In the genomic region with DNA sequence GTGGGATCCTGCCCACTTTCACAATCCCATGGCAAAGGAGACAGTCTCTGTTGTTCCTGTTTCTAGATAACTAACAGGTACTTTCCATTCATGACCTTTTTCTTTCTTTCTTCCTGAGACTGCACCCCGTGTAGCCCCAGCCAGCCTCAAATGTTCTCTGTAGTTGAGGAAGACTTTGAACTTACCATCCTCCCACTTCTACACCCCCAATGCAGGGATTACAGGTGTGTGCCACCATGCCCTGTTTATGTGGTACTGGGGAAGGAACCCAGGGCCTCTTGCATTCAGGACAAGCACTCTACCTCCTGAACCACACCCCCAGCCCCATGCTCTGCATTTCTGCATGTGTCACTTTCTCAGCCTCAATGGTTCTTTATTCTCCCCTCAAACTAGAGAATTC, we compare ENCODE assay signal across 25 mouse cellular contexts. TPM values are rescaled to one million over a fixed set of nuclear protein-coding genes. Genes with fewer than 3 reads are reported as not detected.
DNase-seq lines count a peak whose midpoint lies in the region; ATAC-seq lines count a peak whose summit lies in the region.
"Had no signal": no experiment of that assay in that cellular context is flagged by ENCODE, and none has a peak within 500 bp of the region (broad histone marks: within the 10 kb centered on the region; RNA-seq: fewer than 3 reads in every experiment).

No protein-coding gene starts in this region.

- no peak overlapping the region for H3K4me3 ChIP-seq in intestine, embryonic 15.5 days (replicated peaks)
- H3K4me3 ChIP-seq: erythroblast, embryonic 14.5 days; hindbrain, embryonic 12.5 days; limb, embryonic 10.5 days; limb, embryonic 15.5 days; liver, embryonic 13.5 days had no signal

- H3K4me1 ChIP-seq in intestine, embryonic 15.5 days (replicated peaks), result no peaks in the 10 kb centered on the region
- H3K4me1 ChIP-seq: hindbrain, embryonic 12.5 days; limb, embryonic 15.5 days had no signal

- H3K36me3 ChIP-seq in intestine, embryonic 15.5 days, result no peaks in the 10 kb centered on the region
- H3K36me3 ChIP-seq: hindbrain, embryonic 12.5 days; limb, embryonic 15.5 days; liver, embryonic 13.5 days had no signal

- WGBS in intestine, embryonic 15.5 days, result 96% methylated on average over 1 of the region's 1 CpGs

- no peak overlapping the region for H3K27ac ChIP-seq in intestine, embryonic 15.5 days
- H3K27ac ChIP-seq: hindbrain, embryonic 12.5 days; hindbrain, postnatal 0 days; limb, embryonic 10.5 days; limb, embryonic 15.5 days; liver, embryonic 13.5 days; stomach, postnatal 0 days had no signal

- no peaks in the 10 kb centered on the region for H3K9me3 ChIP-seq in intestine, embryonic 15.5 days
- H3K9me3 ChIP-seq: hindbrain, embryonic 12.5 days; limb, embryonic 10.5 days; limb, embryonic 15.5 days; liver, embryonic 13.5 days had no signal

- intact Hi-C loops in heart, postnatal 25 days (cut with DNase I), result no loop called here

- ATAC-seq in intestine, embryonic 15.5 days, result no peak
- ATAC-seq: forebrain, postnatal 0 days; hindbrain, postnatal 0 days had no signal

- H3K4me2 ChIP-seq in intestine, embryonic 15.5 days (replicated peaks), result no peak overlapping the region
- H3K4me2 ChIP-seq: hindbrain, embryonic 12.5 days; limb, embryonic 15.5 days; liver, embryonic 13.5 days had no signal

- no peak overlapping the region for H3K9ac ChIP-seq in intestine, embryonic 15.5 days
- H3K9ac ChIP-seq: forebrain, postnatal 0 days; hindbrain, embryonic 12.5 days; limb, embryonic 15.5 days; liver, embryonic 13.5 days had no signal

- H3K27me3 ChIP-seq in intestine, embryonic 15.5 days (replicated peaks), result no peaks in the 10 kb centered on the region
- H3K27me3 ChIP-seq: limb, embryonic 15.5 days; liver, embryonic 13.5 days had no signal

- DNase-seq in heart, adult 11 months, result peak; percentile 83
- DNase-seq in heart, postnatal 25 days (ENCODE audit: low spot score), result no peak
- DNase-seq in naive thymus-derived CD4-positive, alpha-beta T cell, adult 2 months (ENCODE audit: low read depth), result peak; percentile 22
- peak; percentile 54 for DNase-seq in thymus, postnatal 14 days
- no peak for DNase-seq in lung, postnatal 10 days
- no peak for DNase-seq in lung, adult 18-20 months
- DNase-seq: adrenal gland, postnatal 25 days; cerebellum, adult 11-12 months; cerebellum, adult 9-11 months; forebrain, postnatal 0 days; heart, postnatal 36 days; kidney, adult 18-20 months; layer of hippocampus, postnatal 36 days; liver, embryonic 13.5 days; lung, adult 2 months; lung, postnatal 14 days; midbrain, embryonic 14.5 days; right cerebral cortex, adult 18-20 months had no signal

RNA-seq across cellular contexts. Expression of gene Rnf220, which starts 47.7 kb away (rescaled TPM):
- total RNA-seq in heart, postnatal 25 days (2021), result 10 to 100 TPM; 30.5 to 31.5 TPM
- 60.0 and 63.9 TPM in 2 replicates for polyA plus RNA-seq in intestine, embryonic 15.5 days (2015; fragmentation: Nextera tagmentation; extraction: Ambion mirVana)

Comparison
In these comparisons a context has a peak if more than half of its experiments do, and no peak if none do; other contexts are left out.
1. DNase-seq: peak in heart, adult 11 months (single experiment), naive thymus-derived CD4-positive, alpha-beta T cell, adult 2 months (single experiment) and thymus, postnatal 14 days (single experiment); none in heart, postnatal 25 days (single experiment), lung, postnatal 10 days (single experiment) and lung, adult 18-20 months (0 of 2).